Mouse (Mus musculus) stomach, postnatal 0 days (tissue): ENCODE measurements around the gene Rabep2. TPM values are rescaled to one million over a fixed set of nuclear protein-coding genes. Genes with fewer than 3 reads are reported as not detected.

Experiments
- ATAC-seq: fragments of 200-750 bp; cut with Nextera tagmentation; 2 replicates; pipeline ENCODE4 v1.8.0; 2017; ENCODE audit not compliant: low FRiP score, low TSS enrichment
- DNase-seq: peaks from one replicate; pipeline ENCODE4 v3.0.0-alpha.2; 2016; ENCODE audit warnings: low spot score
- H3K27ac ChIP-seq: fragments of 300-500 bp; sonication (generic); replicated peaks from 2 replicates; pipeline ENCODE4 v1.5.1; 2014; ENCODE audit warnings: mild to moderate bottlenecking, control low read depth
- H3K27me3 ChIP-seq: fragments of 300-500 bp; sonication (generic); 2 replicates; pipeline ENCODE4 v1.6.1; 2014; ENCODE audit warnings: low read length; ENCODE audit not compliant: control insufficient read depth, insufficient read depth
- H3K36me3 ChIP-seq: fragments of 300-500 bp; sonication (generic); 2 replicates; pipeline ENCODE4 v1.6.1; 2014; ENCODE audit warnings: low read length, mixed read lengths; ENCODE audit not compliant: control insufficient read depth, insufficient read depth
- H3K4me1 ChIP-seq: fragments of 300-500 bp; sonication (generic); replicated peaks from 2 replicates; pipeline ENCODE4 v1.6.1; 2014; ENCODE audit warnings: antibody characterized with exemption; ENCODE audit not compliant: control insufficient read depth, insufficient read depth
- H3K4me2 ChIP-seq: fragments of 300-500 bp; sonication (generic); replicated peaks from 2 replicates; pipeline ENCODE4 v1.6.1; 2014; ENCODE audit warnings: low read depth, mild to moderate bottlenecking, control low read depth, moderate library complexity
- H3K4me3 ChIP-seq: fragments of 300-500 bp; sonication (generic); 2 replicates; pipeline ENCODE4 v1.5.1; 2014; ENCODE audit warnings: low read depth, low read length, control low read depth
- H3K9ac ChIP-seq: fragments of 300-500 bp; sonication (generic); 2 replicates; pipeline ENCODE4 v1.6.1; 2014; ENCODE audit warnings: mild to moderate bottlenecking, low read length, control low read depth, mixed read lengths
- H3K9me3 ChIP-seq: fragments of 300-500 bp; sonication (generic); 2 replicates; pipeline ENCODE4 v1.6.1; 2016; ENCODE audit warnings: low read length; ENCODE audit not compliant: control insufficient read depth
- CTCF ChIP-seq: IDR thresholded peaks from 2 replicates; pipeline ENCODE4 v1.5.1; 2016; ENCODE audit warnings: antibody characterized with exemption, low read depth, mild to moderate bottlenecking, moderate library complexity
- EP300 ChIP-seq: optimal IDR thresholded peaks from 2 replicates; pipeline ENCODE3; 2016; ENCODE audit warnings: antibody characterized with exemption
- WGBS: fragments of 180-500 bp; shearing (Covaris S2); extraction: QIAGEN DNeasy Blood & Tissue Kit; methylation state at CpG from one replicate; pipeline ENCODE4 v1.1.7; 2014; 5-methylcytosine and 5-hydroxymethylcytosine counted together
- polyA plus RNA-seq: library from polyadenylated mRNA; unstranded; fragments of >200 nt; fragmentation: Nextera tagmentation; extraction: Ambion mirVana; gene quantifications from 2 replicates; pipeline ENCODE4 v1.2.1, GENCODE M21; 2015

Gene Rabep2
- polyA plus RNA-seq, 1 experiment from 2014 or later: 19.4 TPM

DNA sequence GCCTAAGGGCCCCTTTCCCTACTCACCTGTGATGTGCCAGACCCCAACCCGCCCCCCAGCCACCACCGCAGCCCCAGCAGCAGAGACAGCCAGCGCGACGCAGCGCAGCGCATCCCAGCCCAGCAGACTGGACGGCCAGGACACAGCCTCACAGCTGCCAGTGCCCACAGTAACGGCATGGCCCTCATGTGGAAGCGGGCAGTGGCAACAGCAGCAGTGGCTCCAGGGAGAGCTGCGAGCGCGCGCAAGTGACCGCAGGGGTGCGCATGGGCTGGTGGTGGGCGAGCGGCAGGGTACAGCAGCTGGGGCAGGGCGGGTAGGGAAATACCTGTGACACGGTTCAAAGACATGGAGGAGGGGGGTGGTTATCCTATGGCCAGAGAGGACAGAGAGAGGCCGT is 17.7 kb downstream of the Rabep2 start:
- Histone ChIP-seq H3K4me1 (no peaks in the 10 kb centered on the region), H3K9me3 (no peaks in the 10 kb centered on the region), H3K27me3 (no peaks in the 10 kb centered on the region), H3K36me3 (peaks cover 26% of the 10 kb centered on the region), H3K9ac (no peak overlapping the region), H3K4me2 (no peak overlapping the region), H3K4me3 (no peak overlapping the region), H3K27ac (no peak overlapping the region)
- ATAC-seq: 0 out of 2 replicates have a peak, but pooled peaks have one; percentile 13
- DNase-seq: no peak
- no peak for TF ChIP-seq EP300
- TF ChIP-seq CTCF: no peak
- 89% methylated on average over 16 of the region's 21 CpGs for WGBS

DNA sequence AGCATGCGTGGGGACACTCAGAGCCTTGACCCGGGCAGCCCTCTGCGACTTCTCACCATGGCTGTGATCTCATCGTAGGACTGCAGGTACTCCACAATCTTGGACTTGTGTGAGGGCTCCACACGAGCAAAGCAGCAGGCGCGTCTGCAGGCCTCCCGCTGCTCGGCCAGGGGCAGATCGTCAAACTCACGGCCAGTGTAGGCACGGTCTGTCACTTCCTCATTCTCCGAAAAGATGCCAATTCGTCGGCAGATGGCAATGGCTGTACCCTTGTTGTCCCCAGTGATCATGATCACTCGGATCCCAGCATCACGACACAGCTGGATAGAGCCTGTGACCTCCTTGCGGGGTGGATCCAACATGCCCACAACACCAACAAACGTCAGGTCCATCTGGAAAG is 19.9 kb downstream of the Rabep2 start:
- Histone ChIP-seq H3K36me3 (peaks cover 22% of the 10 kb centered on the region), H3K4me2 (no peak overlapping the region), H3K4me1 (no peaks in the 10 kb centered on the region), H3K27ac (no peak overlapping the region), H3K4me3 (no peak overlapping the region), H3K9ac (no peak overlapping the region), H3K27me3 (no peaks in the 10 kb centered on the region), H3K9me3 (no peaks in the 10 kb centered on the region)
- DNase-seq: no peak
- TF ChIP-seq CTCF (no peak), EP300 (no peak)
- no peak for ATAC-seq
- WGBS: 89% methylated on average over 19 of the region's 19 CpGs

DNA sequence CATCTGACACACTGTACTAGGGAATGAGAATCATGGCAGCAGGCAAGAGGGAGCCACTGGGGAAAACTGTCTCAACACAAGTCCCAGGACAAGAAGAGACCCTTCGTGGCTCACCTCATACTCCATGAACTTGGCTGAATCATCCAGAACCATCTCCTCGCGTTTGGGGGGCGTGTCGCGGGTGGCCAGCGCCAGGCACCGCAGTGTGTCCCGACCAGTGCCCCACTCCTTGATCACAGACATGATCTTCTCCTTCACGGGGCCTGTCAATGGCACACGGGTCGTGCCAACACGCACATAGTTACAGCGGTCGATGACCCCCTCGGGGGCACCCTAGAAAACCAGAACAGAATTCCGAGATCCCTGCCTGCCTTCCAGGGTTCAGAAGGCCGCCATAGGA is 21.4 kb downstream of the Rabep2 start:
- Histone ChIP-seq H3K27me3 (no peaks in the 10 kb centered on the region), H3K27ac (no peak overlapping the region), H3K36me3 (peaks cover 12% of the 10 kb centered on the region), H3K4me2 (no peak overlapping the region), H3K9ac (no peak overlapping the region), H3K4me1 (no peaks in the 10 kb centered on the region), H3K9me3 (no peaks in the 10 kb centered on the region), H3K4me3 (no peak overlapping the region)
- ATAC-seq (no peak), DNase-seq (no peak)
- 86% methylated on average over 18 of the region's 18 CpGs for WGBS
- TF ChIP-seq EP300 (no peak), CTCF (no peak)

DNA sequence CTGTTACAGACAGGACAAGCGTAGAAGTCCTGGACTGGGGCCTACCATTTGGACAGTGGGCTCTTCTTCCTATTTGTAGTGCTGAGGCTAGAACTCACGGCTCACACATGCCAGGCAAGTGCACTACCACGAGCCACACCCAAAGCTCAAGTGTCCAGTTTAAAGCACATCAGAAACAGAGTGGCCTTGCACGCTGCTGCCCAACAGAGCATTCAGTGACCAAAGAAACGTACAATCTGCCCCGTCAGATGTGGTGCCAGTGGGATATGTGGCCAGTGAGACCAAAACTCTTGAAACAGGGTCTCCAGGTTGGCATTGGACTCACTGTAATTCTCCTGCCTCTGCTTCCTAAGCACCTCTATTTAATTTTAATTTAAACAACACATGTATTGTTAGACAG is 22.1 kb downstream of the Rabep2 start:
- 85% methylated on average over 6 of the region's 6 CpGs for WGBS
- Histone ChIP-seq H3K4me1 (no peaks in the 10 kb centered on the region), H3K4me2 (no peak overlapping the region), H3K27ac (no peak overlapping the region), H3K36me3 (peaks cover 7% of the 10 kb centered on the region), H3K9ac (no peak overlapping the region), H3K9me3 (no peaks in the 10 kb centered on the region), H3K27me3 (no peaks in the 10 kb centered on the region), H3K4me3 (no peak overlapping the region)
- DNase-seq: no peak
- TF ChIP-seq EP300 (no peak), CTCF (no peak)
- no peak for ATAC-seq

DNA sequence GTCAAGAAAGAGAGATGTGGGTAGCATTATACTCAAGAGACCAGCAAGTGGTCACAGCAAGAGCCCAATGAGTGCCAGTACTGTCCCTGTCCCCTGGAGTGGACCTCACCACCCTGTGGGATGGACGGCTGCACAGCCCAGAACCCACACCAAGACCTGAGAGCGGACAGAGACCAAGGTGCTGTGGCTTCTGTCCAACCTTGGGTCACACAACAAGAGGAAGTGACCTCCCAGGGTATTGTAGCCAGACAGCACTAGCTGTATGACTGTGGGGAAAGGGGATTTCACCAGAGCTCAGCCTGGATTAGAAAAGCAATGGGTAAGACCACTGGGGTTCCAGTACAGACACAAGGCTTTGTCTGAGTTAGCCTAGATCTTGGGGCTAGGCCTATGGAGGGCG is 23.7 kb downstream of the Rabep2 start:
- H3K36me3 ChIP-seq: no peaks in the 10 kb centered on the region; the same call in 1 of the 2 replicates
- H3K27ac ChIP-seq: no peak overlapping the region
- no peaks in the 10 kb centered on the region for H3K27me3 ChIP-seq
- no peak for ATAC-seq
- no peaks in the 10 kb centered on the region for H3K9me3 ChIP-seq
- H3K9ac ChIP-seq: no peak overlapping the region
- TF ChIP-seq EP300: no peak
- no peak for TF ChIP-seq CTCF
- 92% methylated on average over 3 of the region's 3 CpGs for WGBS
- H3K4me2 ChIP-seq: no peak overlapping the region
- H3K4me1 ChIP-seq: no peaks in the 10 kb centered on the region
- no peak for DNase-seq
- H3K4me3 ChIP-seq: no peak overlapping the region

DNA sequence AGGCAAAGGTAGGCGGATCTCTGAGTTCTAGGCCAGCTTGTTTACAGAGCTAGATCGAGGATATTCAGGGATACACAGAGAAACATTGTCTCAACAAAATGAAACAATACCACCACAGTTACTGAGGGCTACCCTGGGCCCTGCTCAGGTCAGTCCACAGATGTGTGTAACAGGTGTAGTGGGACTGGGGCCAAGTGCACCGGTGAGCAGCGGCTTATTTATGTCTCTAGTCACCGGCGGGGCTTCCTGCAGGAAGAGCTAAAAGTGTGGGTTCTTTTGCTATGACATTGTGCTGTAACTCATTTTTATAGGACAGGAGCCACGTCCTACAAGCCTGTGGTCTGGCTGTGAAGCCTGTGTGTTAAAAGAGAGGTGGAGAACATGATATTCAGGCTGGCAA is 25.3 kb downstream of the Rabep2 start:
- Histone ChIP-seq H3K36me3 (no peaks in the 10 kb centered on the region), H3K4me1 (no peaks in the 10 kb centered on the region), H3K4me3 (no peak overlapping the region), H3K9me3 (no peaks in the 10 kb centered on the region), H3K4me2 (no peak overlapping the region), H3K27me3 (no peaks in the 10 kb centered on the region), H3K27ac (no peak overlapping the region), H3K9ac (no peak overlapping the region)
- no peak for ATAC-seq
- DNase-seq: no peak
- WGBS: 46% methylated on average over 7 of the region's 7 CpGs
- TF ChIP-seq EP300 (no peak), CTCF (no peak)
